Mouse (Mus musculus): ENCODE results near the gene 4930402H24Rik.

GRCm38 (mm10) chr2:130740096-130740495 lies 166.1 kb downstream of the 4930402H24Rik start:
- TF ChIP-seq CTCF (IDR thresholded peaks at IDR 0.05; ENCODE audit: control insufficient read depth, insufficient read depth, insufficient read length) (no peak), CEBPB (IDR thresholded peaks at IDR 0.05; ENCODE audit: low read depth) (no peak)
